Mouse (Mus musculus): ENCODE data around the gene Egr4. TPM values are rescaled to one million over a fixed set of nuclear protein-coding genes. Genes with fewer than 3 reads are reported as not detected.

The Egr4 gene
- polyA plus RNA-seq, 1 experiment from 2014 or later, result not detected

DNA sequence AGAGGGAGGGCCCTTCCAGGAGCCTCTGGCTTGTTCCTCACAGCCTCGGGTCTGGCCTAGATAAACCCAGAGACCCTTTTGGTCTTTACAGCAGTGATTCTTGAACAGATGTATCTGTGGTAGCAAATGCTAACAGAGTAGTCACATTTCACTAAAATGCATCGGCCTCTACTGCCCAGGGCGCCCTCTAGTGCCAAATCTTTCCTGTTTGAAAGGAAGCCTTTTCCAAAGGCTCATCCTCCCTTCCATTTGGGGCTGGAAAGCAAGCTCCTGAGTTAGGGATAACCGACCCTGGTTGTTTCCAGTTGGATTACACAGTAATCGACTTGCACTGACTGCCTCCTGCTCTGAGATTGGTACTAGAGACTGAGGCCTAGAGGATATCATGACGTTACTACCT is 2.9 kb downstream of the Egr4 start:
- H3K36me3 ChIP-seq, result no peaks in the 10 kb centered on the region
- H3K27ac ChIP-seq, result no peak overlapping the region
- no peaks in the 10 kb centered on the region for H3K9me3 ChIP-seq
- no peak for DNase-seq (ENCODE audit: low spot score)
- H3K4me1 ChIP-seq, result peaks cover 27% of the 10 kb centered on the region
- no peak overlapping the region for H3K4me3 ChIP-seq
- H3K27me3 ChIP-seq (ENCODE audit: insufficient read depth, poor library complexity, severe bottlenecking), result peaks cover 81% of the 10 kb centered on the region
- WGBS, result 3% methylated on average over 6 of the region's 6 CpGs

DNA sequence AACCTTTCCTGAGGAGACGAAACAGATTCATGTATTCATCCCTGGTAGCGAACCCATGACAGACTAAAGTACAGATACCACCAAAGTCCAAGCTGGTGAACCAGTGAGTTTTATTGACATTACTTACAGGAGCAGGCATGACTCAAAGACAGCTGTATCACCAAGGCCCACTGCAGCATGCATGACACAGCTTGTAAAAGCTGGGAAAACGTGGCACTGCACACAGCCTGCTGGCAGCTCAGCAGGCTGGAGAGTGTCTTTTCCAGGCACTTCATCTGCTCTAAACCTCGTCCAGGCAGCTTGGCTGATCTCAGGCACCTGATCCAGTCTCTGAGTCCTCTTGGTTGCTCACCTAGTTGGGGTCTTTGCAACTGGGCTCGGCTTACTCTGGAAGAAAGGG is 4.8 kb downstream of the Egr4 start:
- 51% methylated on average over 5 of the region's 5 CpGs for WGBS
- H3K36me3 ChIP-seq, result no peaks in the 10 kb centered on the region
- H3K4me1 ChIP-seq, result peaks cover 25% of the 10 kb centered on the region
- no peaks in the 10 kb centered on the region for H3K9me3 ChIP-seq
- DNase-seq (ENCODE audit: low spot score), result no peak
- no peak overlapping the region for H3K27ac ChIP-seq
- H3K27me3 ChIP-seq (ENCODE audit: insufficient read depth, poor library complexity, severe bottlenecking), result peaks cover 81% of the 10 kb centered on the region
- no peak overlapping the region for H3K4me3 ChIP-seq

DNA sequence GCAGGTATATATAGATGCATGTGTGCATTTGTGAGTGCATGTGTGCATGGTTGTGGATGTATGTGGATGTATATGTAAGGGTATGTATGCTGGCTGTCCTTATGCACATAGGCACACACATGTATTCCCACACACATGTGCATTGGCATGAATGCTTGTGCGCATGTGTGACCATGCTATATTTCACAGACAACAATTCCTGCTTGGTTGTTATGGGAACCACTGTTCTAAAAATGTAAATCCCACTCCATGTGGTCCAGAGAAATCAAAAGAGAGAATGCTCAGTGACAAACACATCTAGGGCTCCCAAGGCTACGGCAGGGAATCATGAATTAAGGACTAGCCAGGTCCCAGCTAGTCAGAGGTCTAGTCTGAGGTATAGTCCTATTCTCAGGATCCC is 8.5 kb downstream of the Egr4 start:
- H3K4me3 ChIP-seq, result no peak overlapping the region
- WGBS, result 73% methylated on average over 2 of the region's 2 CpGs

DNA sequence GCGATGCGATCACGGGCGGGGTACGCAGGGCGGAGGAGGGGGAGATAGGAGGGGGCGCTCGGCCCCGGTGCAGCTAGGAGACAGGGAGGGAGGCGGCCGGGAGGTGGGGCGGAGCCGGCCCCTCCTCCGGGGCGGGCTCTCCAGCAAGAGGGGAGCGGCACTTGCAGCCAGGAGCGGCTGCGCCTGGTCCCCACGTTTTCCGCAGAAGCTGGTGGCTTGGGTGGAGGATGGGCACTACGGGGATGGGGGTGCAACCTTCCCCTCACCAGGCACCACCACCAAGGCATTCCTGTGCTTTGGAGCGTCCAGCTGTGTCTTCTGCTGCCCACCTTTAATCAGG is 10.5 kb downstream of the Egr4 start, which contains the start of gene Fbxo41:
TSS of gene Fbxo41 (minus strand) at position 84 of the 340 bp plus-strand sequence.
- peaks cover 63% of the 10 kb centered on the region for H3K27me3 ChIP-seq (ENCODE audit: insufficient read depth, poor library complexity, severe bottlenecking)
- no peaks in the 10 kb centered on the region for H3K36me3 ChIP-seq
- peak within 1 kb of the TSS; percentile 69 for H3K27ac ChIP-seq
- WGBS, result 2% methylated on average over 20 of the region's 22 CpGs
- H3K4me1 ChIP-seq, result peaks cover 14% of the 10 kb centered on the region
- H3K9me3 ChIP-seq, result no peaks in the 10 kb centered on the region
- H3K4me3 ChIP-seq, result peak within 1 kb of the TSS; percentile 78
- no peak for DNase-seq (ENCODE audit: low spot score)

More for the DNA sequence above, 8.5 kb downstream of the Egr4 start:
- Histone ChIP-seq H3K27ac (no peak overlapping the region), H3K9me3 (no peaks in the 10 kb centered on the region), H3K4me1 (peaks cover 14% of the 10 kb centered on the region), H3K36me3 (no peaks in the 10 kb centered on the region), H3K27me3 (ENCODE audit: insufficient read depth, poor library complexity, severe bottlenecking) (peaks cover 81% of the 10 kb centered on the region)
- DNase-seq (ENCODE audit: low spot score), result no peak

DNA sequence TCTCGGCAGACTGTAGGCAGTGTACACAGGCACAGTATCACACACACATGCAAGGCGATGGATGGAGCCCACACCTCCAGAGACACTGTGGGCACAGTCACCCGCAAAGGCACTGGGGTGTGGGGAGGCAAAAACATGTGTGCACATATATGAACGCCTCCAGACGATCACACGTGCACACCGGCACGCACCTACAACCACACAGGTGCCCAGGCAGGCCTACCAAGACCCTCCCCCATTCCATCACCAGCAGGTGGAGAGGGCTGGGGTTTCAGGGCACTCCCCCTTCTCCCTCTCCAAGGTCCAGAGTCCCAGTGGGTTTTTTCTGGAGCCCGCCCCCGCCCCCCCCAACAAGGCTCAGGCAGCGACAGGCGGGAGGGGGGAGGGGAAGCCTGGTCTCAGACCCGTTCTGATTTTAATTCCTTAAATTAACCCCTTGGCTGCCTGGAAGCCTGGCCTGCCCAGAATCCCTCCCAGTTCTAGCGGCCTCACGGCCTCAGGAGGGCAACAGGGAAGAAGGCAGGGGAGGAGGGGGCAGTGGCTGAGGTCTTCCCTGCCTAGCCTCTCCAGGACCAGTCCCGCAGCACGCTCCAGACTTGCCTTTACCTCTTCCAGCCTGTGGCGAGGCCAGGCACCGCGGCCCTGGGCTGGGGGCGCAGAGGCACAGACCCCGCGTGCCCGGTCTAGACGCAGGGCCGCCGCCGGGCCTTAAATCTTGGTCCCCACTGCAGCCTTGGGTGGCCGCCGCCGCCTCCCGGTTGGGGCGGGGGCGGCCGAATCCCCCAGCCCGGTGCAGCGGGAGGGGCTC is 11.1 kb downstream of the Egr4 start:
- peak overlapping the region; percentile 78 for H3K4me3 ChIP-seq
- DNase-seq (ENCODE audit: low spot score), result no peak
- 1% methylated on average over 35 of the region's 37 CpGs for WGBS
- peaks cover 63% of the 10 kb centered on the region for H3K27me3 ChIP-seq (ENCODE audit: insufficient read depth, poor library complexity, severe bottlenecking)
- no peaks in the 10 kb centered on the region for H3K36me3 ChIP-seq
- peak overlapping the region; percentile 69 for H3K27ac ChIP-seq
- H3K4me1 ChIP-seq, result peaks cover 14% of the 10 kb centered on the region
- H3K9me3 ChIP-seq, result no peaks in the 10 kb centered on the region

DNA sequence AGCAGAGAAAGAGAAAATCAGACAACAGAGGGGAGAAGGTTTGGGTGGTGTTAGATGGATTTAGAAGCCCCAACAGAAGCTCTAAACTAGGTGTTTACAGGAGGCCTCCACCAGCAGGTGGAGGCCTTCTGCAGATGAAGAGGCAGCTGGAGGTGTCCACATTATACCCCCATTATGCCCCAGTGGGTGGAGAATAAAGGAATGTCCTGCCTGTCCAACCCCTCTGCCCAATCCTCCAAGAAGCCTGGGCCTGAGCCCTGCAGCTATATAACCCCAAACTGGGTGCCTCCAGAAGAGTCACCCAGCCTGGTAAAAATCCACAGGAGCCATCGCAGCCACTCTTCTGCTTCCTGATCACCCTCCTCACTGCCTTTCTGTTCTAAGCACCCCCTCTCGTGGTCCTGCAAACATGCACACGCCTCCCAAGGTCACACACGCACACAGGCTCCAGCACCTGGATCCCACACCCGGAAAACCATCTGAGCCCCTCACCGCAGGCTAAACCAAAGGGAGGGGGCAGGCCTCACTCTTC is 11.8 kb downstream of the Egr4 start:
- no peaks in the 10 kb centered on the region for H3K36me3 ChIP-seq
- H3K9me3 ChIP-seq, result no peaks in the 10 kb centered on the region
- H3K4me1 ChIP-seq, result peaks cover 14% of the 10 kb centered on the region
- H3K4me3 ChIP-seq, result peak overlapping the region; percentile 78; the same call in 1 of the 2 replicates
- H3K27me3 ChIP-seq (ENCODE audit: insufficient read depth, poor library complexity, severe bottlenecking), result peaks cover 58% of the 10 kb centered on the region
- no peak for DNase-seq (ENCODE audit: low spot score)
- 19% methylated on average over 6 of the region's 6 CpGs for WGBS
- H3K27ac ChIP-seq, result no peak overlapping the region

DNA sequence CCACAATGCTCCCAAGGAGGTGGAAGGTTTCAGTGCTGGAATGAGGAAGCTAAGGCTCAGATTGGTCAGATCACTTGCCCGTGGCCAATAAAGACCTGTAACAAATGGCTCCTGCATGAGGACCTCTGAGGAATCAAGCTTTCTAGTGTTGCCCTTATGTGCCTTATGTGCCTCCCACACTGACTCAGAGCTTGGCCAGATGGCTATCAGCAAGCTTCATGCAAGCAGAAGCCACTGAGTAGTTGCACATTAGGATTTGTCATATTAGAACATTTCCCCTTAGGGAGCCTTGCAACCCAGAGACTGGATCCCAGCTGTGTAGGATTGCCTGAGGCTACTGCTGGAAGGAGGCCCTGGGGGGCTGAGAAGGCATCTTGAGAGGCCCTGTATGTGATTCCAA is 13.0 kb downstream of the Egr4 start:
- Histone ChIP-seq H3K4me1 (peaks cover 14% of the 10 kb centered on the region), H3K27ac (no peak overlapping the region), H3K27me3 (ENCODE audit: insufficient read depth, poor library complexity, severe bottlenecking) (peaks cover 60% of the 10 kb centered on the region), H3K36me3 (no peaks in the 10 kb centered on the region), H3K9me3 (no peaks in the 10 kb centered on the region), H3K4me3 (no peak overlapping the region)
- whole genome bisulfite sequencing, result 81% methylated on average over 1 of the region's 1 CpGs
- DNase-seq (ENCODE audit: low spot score), result no peak

DNA sequence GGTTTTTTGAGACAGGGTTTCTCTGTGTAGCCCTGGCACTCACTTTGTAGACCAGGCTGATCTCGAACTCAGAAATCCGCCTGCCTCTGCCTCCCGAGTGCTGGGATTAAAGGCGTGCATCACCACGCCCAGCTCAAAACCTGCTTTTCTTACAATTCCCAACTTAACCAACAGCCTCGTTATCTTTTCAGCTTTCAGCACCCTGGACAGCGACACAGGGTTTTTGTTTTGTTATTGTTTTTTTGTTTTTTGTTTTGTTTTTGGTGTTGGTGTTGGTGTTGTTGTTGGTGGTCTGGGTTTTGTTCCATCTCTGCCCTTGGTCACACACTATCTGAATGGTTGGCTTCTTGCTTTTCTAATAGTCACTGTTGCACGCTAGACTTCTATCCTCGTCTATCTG is 15.2 kb downstream of the Egr4 start:
- H3K27ac ChIP-seq, result no peak overlapping the region
- no peak for DNase-seq (ENCODE audit: low spot score)
- peaks cover 37% of the 10 kb centered on the region for H3K27me3 ChIP-seq (ENCODE audit: insufficient read depth, poor library complexity, severe bottlenecking)
- WGBS, result 55% methylated on average over 9 of the region's 9 CpGs
- no peaks in the 10 kb centered on the region for H3K36me3 ChIP-seq
- H3K4me3 ChIP-seq, result no peak overlapping the region
- H3K9me3 ChIP-seq, result no peaks in the 10 kb centered on the region
- H3K4me1 ChIP-seq, result peaks cover 14% of the 10 kb centered on the region

DNA sequence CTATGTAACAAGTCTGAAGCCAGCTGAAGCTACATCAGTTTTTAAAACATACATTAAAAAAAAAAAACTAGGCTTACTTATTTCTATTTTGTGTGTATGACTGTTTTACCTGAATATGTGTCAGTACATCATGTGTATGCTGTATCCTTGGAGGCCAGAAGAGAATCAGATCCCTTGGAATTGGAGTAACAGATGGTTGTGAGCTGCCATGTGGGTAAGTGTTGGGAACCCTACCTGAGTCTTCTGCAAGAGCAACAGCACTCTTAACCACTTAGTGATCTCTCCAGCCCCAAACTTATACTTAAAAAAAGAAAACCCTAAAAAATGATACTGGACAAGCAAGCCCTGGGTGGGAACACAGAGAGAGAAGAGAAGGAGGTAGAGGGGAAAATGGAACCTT is 16.4 kb downstream of the Egr4 start:
- H3K4me3 ChIP-seq, result no peak overlapping the region
- H3K9me3 ChIP-seq, result no peaks in the 10 kb centered on the region
- no peak overlapping the region for H3K27ac ChIP-seq
- peaks cover 25% of the 10 kb centered on the region for H3K27me3 ChIP-seq (ENCODE audit: insufficient read depth, poor library complexity, severe bottlenecking)
- no peak for DNase-seq (ENCODE audit: low spot score)
- peaks cover 2% of the 10 kb centered on the region for H3K4me1 ChIP-seq
- H3K36me3 ChIP-seq, result no peaks in the 10 kb centered on the region

DNA sequence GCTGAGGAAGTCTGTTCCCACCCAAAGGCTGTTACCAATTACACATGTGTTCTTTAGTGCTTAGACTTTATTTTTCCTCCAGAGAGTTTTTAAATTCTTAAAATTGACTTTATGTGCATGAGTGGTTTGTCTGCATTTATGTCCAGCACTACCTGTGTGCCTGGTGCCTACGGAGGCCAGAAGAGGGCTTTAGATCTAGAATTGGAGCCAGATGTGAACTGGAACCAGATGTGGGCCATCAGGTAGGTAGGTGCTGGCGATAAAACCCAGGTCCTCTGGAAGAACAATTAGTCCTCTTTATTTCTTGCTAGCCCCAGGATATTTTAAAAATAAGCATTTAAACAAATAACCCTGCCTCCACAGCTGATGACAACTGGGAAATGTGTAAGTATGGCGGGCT is 21.8 kb downstream of the Egr4 start:
- 75% methylated on average over 3 of the region's 3 CpGs for WGBS
- Histone ChIP-seq H3K27me3 (ENCODE audit: insufficient read depth, poor library complexity, severe bottlenecking) (peaks cover 24% of the 10 kb centered on the region), H3K4me1 (0 out of 2 replicates have a peak, but pooled peaks cover 4% of the 10 kb centered on the region), H3K4me3 (no peak overlapping the region), H3K36me3 (no peaks in the 10 kb centered on the region), H3K27ac (no peak overlapping the region), H3K9me3 (no peaks in the 10 kb centered on the region)
- DNase-seq (ENCODE audit: low spot score), result no peak

DNA sequence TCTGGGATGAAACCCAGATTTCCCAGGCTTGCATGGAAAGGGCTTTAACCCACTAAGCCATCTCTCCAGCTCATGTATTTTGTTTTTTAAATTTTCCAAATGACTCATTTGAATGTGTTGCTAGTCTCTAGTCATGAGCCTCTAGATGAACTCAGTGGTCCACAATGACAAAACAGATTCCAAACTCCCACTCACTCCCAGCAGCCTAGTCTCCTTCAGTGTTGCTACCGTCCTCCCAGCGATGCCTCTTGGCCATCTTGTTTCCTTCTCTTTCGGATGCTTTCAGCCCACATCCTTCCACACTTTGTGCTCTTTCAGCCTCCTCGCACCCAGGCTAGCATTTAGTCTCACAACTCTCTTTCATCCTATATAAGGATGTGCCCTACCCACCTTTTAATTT is 23.1 kb downstream of the Egr4 start:
- no peak overlapping the region for H3K27ac ChIP-seq
- 85% methylated on average over 4 of the region's 4 CpGs for WGBS
- peaks cover 33% of the 10 kb centered on the region for H3K27me3 ChIP-seq (ENCODE audit: insufficient read depth, poor library complexity, severe bottlenecking)
- 0 out of 2 replicates have a peak, but pooled peaks cover 4% of the 10 kb centered on the region for H3K4me1 ChIP-seq
- no peak overlapping the region for H3K4me3 ChIP-seq
- H3K9me3 ChIP-seq, result no peaks in the 10 kb centered on the region
- DNase-seq (ENCODE audit: low spot score), result no peak
- no peaks in the 10 kb centered on the region for H3K36me3 ChIP-seq

DNA sequence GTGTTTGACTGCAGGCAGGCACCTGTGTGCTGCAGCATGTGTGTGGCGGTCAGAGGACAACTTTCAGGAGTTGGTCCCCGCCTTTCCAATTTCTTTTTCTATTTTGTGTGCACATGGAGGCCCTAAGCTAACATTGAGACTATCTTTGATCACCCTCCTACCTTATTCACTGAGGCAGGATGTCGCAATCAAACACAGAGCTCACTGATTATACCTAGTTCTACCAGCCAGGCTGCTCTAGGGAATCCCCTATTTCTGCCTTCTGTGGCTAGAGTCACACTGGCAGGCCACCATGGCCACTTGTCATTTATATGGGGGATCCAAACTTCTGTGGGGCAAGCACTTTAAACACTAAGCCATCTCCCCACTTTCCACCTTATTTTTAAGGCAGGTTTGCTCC is 23.7 kb downstream of the Egr4 start:
- Histone ChIP-seq H3K4me3 (no peak overlapping the region), H3K4me1 (0 out of 2 replicates have a peak, but pooled peaks cover 4% of the 10 kb centered on the region), H3K27ac (no peak overlapping the region), H3K27me3 (ENCODE audit: insufficient read depth, poor library complexity, severe bottlenecking) (peaks cover 39% of the 10 kb centered on the region), H3K9me3 (no peaks in the 10 kb centered on the region), H3K36me3 (no peaks in the 10 kb centered on the region)
- WGBS, result 70% methylated on average over 3 of the region's 3 CpGs
- no peak for DNase-seq (ENCODE audit: low spot score)

DNA sequence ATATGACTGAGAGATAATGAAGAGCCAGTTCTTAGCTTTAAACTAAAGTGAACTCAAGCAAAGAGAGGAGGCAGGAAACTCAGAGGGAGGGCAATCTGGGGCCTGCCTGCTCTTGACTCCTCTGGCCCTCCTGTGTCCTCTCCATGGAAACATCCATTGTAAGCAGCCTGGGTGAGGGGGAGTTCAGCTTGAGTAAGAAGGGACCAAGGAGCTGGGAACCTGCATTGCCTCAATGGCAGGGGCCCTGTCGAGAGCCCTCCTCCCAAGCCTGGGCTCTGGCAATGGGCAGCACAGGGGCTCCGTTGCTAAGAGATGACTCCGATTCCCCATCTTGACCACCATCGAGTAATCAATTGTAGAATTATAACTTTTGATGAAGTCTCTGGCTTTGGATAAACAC is 24.9 kb downstream of the Egr4 start:
- Histone ChIP-seq H3K9me3 (no peaks in the 10 kb centered on the region), H3K36me3 (no peaks in the 10 kb centered on the region), H3K4me3 (no peak overlapping the region), H3K4me1 (peaks cover 15% of the 10 kb centered on the region), H3K27ac (no peak overlapping the region), H3K27me3 (ENCODE audit: insufficient read depth, poor library complexity, severe bottlenecking) (peaks cover 51% of the 10 kb centered on the region)
- 73% methylated on average over 4 of the region's 4 CpGs for WGBS
- DNase-seq (ENCODE audit: low spot score), result no peak

Data from heart, embryonic 10.5 days (tissue).